Mouse (Mus musculus): ENCODE measurements around the gene Drg1. TPM values are rescaled to one million over a fixed set of nuclear protein-coding genes. Genes with fewer than 3 reads are reported as not detected.
"Not testable (repeated sequence)": the region's sequence is repeated elsewhere in the genome, so short reads cannot be mapped to it uniquely, and the experiment has no call there.

Drg1 gene
- polyA plus RNA-seq, 3 experiments from 2014 or later = 162 to 177 (median 172) TPM

DNA sequence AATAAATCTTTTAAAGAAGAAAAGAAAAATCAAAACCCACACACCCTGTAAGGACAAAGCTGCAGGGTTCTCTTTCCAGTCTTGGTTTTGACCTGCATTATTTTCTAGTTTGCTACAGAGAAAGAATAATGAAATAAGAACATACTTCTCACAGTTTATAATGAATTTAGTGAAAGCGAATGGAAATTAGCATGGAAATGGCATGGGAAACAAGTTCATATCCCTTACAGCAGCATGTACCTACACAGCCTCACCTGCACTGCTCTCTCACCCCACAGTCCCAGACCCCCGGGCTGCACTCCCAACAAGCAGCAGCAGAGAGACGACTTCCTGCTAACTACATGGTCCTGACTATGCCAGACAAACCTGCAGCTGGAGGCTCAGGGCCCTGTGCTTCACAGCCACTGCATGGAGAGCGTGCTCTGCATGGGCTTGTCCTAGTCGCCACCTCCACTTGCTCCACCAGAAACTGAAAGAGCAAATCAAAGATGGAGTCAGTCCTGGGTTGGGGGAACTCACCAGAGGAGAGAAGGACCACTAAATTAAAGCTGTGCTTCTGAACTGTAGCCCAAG lies 100.9 kb downstream of the Drg1 start:
- peak; percentile 22 for ATAC-seq

DNA sequence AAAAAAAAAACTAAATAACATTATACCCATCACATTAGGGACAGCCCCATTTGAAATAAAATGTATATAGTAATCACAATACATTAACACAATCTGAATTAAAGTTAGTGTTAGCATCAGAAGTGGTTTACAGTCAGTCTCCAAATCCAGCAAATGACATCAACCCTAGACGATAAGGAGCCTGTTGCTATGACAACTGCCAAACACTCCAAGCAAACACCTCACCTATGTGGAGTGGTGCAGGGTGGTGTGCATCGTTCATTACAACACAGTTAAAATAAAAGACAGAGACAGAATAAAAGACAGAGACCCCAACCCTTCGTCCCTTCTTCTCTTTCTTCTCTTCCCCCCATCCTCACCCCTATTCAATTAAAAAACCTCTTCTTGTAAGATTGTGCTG lies 102.6 kb downstream of the Drg1 start:
- peak; percentile 46 for ATAC-seq

DNA sequence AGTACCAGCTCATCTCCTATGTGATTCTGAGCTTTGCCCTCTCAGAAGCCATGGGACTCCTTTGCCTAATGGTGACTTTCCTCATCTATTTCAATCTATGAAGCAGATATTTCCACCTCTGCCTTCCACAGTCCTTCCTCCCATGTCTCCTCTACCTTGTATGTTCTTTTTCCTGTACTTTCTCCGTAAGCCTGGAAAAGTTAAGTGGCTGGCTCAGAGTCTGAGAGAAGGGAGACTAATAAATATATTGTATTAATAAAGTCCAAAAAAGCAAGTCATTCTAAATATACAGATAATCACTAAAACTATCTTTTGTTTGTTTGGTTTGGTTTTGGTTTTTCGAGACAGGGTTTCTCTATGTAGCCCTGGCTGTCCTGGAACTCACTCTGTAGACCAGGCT lies 103.1 kb downstream of the Drg1 start:
- not testable (repeated sequence) for ATAC-seq

DNA sequence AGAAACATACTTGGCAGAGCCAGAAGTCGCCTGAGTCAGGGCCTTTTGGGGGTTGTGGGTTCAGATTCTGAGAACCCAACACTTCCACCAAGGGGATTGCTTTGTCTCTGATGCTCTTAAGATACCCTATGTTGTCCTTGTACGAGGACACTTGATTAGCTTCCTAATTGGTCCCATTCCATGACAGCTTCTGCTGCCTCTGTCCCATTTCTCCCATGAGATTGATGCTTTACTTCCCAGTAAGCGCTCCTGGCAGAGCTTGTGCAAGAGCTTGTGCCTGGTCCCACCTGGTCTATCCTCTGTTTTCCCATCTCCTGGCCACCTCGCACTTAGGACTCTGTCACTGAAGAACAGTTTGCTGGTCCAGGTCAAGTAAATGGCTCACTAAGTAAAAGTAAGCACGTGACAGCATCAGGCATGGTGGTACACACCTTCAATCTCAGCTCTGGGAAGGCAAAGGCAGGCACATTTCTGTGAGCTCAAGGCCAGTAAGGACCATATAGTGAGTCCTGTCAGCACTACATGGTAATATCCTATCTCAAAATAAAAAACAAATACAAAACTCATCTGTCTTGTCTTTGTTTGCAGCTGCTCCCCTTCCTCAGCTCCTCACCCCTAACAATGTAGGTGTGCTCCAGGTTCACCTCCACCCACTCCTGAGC lies 103.8 kb downstream of the Drg1 start:
- ATAC-seq = peak; percentile 2

DNA sequence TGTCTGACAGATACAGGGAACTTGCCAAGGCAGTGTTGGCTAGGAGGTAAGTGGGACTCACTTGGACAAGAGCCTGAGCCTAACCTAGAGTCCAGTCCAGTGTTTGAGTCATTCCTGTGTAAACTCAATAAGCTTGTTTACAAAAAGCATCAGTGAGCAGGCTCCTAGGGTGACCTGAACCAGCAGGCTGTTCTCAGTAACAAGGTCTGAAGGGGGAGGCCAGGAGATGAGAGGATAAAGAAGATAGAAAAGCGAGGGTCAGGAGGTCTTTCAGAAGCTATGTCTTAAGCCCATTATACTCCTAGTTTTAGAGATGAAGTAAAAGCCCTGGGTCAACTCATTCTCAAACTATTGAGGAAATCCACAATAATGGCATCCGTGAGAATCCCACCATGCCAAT lies 104.8 kb downstream of the Drg1 start:
- ATAC-seq = not testable (repeated sequence)

DNA sequence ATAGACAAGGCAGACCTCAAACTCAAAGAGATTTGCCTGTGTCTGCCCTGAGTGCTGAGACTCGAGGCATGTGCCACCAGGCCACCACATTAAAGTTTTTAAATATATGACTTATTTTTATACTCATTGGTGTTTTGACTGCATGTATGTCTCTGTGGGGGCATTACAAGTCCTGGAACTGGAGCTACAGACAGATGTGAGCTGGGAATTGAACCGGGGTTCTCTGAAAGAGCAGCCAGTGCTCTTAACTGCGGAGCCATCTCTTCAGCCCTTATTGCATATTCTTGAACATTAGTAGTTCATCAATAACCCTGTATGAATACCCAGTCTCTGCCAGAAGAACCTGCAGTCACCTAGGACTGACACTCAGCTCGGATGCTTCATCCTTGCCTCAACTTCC lies 107.4 kb downstream of the Drg1 start:
- not testable (repeated sequence) for ATAC-seq

DNA sequence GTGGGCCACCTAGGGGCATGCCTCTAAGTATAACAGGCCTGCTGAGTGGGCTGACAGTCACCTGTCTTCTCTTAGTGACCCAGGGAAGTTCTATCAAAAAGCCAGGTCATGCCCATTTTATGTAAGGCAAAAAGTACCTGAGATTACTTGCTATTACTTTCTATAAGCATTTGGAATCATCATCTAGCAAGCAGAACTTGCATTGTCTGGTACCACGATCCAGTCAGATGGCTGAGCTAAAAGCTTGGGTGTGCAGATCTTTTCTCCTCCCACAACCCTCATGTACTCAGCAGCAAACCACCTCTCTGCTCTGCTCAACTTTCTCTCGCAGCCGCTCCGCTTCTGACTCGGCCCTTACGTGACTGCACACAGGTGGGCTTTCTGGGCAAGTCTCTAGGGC lies 108.2 kb downstream of the Drg1 start:
- not testable (repeated sequence) for ATAC-seq

DNA sequence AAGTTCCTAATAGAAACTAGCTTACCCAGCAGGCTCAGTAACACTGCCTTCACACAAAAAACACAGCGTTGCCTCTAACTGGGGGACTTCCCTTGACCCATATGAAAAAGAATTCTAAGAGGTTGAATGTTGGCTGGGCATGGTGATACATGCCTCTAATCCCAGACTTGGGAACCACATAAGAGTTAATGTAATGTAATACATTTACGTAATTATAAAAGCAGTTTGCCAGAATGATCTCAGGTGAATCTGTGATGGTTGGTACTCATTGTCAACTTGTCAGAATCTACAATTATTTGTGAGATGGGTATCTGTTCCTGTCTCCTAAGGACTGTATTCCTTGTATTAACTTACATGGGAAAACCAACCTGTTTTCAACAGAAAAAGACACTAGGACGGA lies 109.2 kb downstream of the Drg1 start:
- ATAC-seq = not testable (repeated sequence)

DNA sequence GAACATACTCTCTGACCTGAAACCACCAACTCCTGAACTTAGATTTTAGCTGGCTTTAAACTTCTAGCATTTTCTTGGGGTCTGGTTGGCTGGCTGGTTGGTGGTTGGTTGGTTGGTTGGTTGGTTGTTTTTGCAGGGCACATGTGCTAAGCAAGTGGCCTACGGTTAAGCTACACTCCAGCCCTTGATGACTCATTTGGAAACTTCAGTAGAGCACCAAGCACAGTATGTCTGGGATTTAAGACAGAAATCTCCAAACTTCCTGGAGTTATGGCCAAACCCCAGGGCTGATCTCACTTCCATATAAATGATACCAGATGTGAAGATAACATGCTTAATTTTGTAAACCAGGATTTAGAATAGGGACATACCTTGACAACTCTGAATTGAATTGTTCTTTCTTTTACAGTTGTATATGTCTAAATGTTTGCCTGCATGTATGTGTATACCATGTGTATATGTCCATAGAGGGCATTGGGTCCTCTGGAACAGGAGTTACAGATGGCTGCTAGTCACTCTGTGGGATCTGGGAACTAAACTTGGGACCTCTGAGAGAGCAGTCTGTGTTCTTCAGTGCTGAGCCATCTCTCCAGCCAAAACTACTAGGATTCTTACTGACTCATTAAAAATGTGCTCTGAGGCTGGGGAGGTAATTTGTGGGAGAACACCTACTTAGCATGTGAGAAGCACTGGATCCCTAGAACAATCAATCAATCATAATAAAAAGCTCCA lies 112.4 kb downstream of the Drg1 start:
- peak; percentile 44 for ATAC-seq

DNA sequence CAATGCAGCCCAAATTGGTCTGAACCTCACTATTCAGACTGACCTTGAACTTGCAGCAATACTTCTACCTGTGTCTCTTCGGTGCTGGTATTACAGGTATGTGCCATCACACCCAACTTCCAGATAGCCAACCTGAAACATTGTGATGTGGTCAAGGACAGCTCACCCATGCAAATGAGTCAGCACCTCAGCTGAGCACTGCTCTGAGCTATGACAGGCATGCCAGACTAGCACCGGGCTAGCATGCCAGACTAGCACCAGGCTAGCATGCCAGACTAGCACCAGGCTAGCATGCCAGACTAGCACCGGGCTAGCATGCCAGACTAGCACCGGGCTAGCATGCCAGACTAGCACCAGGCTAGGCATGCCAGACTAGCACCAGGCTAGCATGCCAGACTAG lies 114.9 kb downstream of the Drg1 start:
- ATAC-seq = not testable (repeated sequence)

DNA sequence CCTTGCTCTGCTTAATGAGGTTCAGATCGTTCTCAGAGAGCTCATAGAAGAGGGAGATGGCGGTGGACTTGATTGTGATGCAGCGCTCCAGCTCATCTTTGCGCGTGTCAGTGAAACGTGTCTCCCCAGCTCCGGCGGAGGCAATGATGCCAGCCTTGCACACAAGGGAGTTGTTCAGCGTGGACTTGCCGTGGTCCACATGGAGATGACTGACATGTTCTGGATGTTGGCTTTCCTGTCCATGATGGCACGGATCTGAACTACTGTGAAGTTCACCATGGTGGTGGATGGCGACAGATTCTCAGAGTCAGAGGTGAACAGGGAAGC lies 115.6 kb downstream of the Drg1 start:
- ATAC-seq = not testable (repeated sequence)

DNA sequence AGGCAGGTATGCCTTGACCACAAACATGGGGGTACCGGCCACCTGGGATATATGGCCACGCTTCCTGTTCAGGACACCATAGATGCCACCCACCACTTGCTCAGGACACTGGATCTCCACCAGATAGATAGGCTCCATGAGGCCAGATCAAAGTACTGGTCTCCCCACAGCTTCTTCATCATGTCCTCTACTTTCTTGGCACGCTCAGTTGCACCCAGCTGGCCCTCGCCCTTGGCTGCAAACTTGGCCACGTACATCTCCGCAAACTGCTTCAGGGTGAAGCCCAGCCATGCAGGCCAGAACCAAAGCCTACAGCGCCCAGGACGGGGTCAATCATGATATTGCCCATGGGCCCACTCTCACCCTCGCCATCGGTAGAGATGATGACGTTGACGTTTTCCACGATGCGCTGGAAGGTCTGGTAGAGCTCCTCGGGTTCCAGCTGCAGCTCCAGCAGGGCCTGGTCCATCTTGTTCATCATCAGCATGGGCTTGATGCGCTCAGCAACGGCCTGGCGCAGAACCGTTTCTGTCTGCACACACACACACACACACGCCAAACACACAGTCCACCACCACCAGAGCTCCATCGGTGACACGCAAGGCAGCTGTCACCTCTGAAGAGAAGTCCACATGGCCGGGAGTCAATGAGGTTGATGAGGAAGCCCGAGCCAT lies 116.1 kb downstream of the Drg1 start:
- ATAC-seq = not testable (repeated sequence)

DNA sequence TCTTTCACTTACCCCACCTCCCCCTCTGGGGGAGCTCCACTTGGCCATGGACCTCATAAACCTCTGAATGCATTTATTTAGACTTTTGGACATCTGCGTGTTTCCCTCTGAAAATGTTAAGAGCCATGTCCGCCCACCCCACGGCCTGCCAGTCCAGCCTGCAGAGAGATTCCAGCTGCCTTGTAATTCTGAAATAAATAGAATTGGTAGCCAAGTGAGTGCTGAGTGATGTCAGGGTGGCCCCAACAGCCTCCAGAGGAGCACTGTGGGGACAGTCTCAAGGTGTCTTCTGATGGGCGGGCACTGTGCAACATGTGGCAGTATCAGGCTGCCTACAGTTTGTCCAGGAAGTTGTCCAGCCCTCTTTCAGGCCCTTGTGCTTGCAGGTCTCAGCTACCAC lies 116.7 kb downstream of the Drg1 start:
- not testable (repeated sequence) for ATAC-seq

DNA sequence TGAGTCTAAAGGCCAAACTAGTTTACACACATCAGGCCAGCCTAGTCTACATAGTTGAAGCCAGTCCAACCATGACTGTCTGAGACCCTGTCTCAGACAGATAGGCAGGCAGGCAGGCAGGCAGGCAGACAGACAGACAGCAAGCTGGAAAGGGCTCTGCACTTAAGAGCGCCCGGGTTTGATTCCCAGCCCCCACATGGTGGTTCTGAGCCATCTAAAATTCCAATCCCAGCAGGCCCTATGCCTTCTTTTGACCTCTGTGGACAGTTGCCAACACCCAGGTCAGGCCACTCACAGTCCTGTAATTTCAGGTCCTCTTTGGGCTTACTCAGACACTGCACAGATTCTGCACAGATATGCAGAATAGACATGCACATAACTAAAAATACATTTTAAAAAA lies 119.4 kb downstream of the Drg1 start:
- not testable (repeated sequence) for ATAC-seq

DNA sequence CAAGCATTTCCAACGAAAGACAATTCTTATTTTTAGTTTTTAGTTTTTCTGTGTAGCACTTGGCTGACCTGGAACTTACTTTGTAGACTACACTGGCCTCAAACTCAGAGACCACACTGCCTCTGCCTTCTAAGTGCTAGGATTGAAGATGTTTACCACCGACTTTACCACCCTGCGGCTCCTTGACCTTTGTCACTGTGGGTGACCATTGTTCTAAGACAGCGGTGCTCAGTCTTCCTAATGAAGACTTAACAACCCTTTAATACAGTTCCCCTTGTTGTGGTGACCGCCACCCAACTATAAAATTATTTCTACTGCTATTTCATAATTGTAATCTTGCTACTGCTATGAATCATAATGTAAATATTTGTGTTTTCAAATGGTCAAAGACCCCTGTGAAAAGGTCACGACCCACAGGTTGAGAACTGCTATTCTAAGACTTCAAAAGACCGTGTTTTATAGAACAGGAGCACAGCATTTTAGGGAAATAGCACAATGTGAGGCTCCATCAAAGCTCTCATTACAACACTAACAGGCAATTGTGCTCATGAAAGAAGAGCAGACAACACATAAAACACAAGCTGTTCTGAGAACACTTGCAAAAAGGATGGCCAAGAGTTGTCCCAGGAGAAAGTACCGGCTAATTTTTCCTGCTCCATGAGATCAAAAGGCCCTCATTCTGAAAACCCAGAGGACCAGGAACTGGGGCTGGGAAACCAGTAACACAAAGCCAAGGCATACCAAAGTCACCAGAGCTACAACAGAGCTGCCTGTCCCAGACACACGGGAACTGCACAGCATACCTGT lies 120.7 kb downstream of the Drg1 start:
- ATAC-seq = peak; percentile 21

DNA sequence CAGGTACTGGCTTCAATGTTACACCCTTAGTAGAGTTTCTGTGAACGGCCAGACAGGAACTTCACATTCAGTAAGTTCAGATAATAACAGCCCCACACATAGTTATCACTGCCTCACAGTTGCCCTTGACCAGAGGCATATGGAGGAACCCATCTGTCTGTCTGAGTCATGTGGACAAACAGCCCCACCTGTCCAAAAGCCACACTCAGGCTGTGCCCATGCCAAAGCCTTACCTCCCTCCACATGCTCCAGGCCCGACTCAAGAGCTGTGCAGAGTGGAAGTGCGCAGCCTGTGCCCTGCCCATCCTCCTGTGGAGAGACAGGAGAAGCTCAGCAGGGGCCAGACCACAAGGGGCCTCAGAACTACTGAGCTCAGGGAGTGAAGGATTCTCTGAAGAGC lies 122.2 kb downstream of the Drg1 start:
- not testable (repeated sequence) for ATAC-seq

DNA sequence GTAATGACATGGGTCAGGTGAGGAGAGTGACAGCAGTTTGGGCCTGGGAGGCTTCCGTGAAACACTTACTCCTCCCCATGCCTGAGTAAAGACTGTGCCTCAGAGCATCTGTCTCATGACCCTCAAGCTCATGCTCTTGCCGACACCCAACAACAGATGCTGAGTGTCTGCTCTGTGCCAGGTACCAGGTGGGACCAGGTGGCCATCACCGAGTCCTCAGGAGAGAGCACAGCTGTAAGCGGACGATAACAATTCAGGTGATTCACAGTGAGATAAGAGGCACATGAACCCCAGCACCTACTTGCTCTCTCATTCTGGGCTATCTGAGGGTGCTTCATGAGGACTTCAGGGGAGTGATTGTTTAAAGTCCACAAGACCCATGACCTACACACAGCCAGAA lies 123.8 kb downstream of the Drg1 start:
- ATAC-seq = peak; percentile 22

DNA sequence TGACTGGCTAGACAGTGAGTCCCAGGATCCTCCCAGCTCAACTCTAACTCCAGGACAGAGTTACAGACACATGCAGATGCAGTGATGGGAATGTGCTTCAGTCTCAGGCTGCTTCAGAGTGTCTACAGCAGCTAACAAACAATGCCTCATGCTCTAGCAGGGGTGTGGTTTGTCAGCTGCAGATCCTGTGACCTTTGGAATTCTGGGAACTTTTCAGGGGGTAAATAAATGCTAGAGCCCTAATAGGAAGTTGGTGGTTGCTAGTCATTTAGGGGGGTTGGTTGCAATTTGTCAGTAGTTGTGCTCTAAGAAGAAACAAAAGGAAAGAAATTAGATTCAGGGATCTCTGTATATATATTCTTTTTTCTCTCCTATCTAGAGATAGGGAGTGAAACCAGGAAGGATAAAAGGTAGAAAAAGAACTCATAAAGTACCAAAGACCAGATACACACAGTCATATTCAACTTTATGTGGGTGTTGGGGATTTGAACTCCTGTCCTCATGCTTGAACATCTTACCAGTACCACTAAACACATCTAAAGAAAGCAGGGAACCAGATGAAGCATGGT lies 125.2 kb downstream of the Drg1 start:
- ATAC-seq = peak; percentile 0

DNA sequence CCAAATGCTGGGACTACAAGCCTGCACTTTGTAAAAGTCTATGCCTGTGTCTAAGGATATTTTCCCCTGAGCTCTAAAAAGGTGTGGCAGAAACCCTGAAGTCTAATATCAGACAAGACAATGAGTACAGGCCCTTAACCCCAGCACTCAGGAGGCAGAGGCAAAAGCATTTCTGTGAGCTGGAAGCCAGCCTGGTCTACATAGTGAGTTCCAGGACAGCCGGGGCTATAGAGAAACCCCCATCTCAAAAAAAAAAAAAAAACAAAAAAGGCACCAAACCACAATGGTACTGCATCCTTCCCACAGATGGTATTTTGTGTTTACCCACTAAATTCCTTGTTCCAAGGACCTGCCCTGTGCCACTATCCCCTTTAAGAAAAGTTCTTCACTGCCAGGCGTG lies 127.9 kb downstream of the Drg1 start:
- ATAC-seq = peak; percentile 0

All from inflammation-experienced regulatory T-cells, adult 6 months (primary cell).